Mouse (Mus musculus) stomach, postnatal 0 days (tissue): ENCODE results near the gene Bnc2.

Experiments
- CTCF ChIP-seq: IDR thresholded peaks from 2 replicates; pipeline ENCODE4 v1.5.1; 2016; ENCODE audit warnings: antibody characterized with exemption, low read depth, mild to moderate bottlenecking, moderate library complexity
- EP300 ChIP-seq: optimal IDR thresholded peaks from 2 replicates; pipeline ENCODE3; 2016; ENCODE audit warnings: antibody characterized with exemption

DNA sequence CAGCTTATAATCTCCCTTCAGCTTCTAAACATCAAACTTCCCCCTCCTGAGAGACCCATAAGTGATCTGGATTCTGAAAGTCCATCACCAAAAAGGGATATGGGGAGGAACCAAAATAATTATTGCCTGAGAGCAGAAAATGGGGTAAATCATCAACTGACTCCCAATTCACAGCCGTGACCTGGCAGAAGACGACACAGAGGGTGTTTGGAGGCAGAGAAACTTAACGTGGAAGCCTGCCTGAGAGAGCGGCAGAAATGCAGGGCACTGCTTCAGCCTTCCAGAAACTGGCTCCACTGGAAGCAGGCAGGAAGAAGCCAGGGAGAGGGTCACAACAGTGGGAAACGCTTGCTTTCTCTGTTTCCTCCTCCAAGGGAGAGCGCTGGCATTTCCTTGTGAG is 35.9 kb downstream of the Bnc2 start:
- no peak for TF ChIP-seq EP300
- TF ChIP-seq CTCF = no peak
